Mouse (Mus musculus) right cerebral cortex, postnatal 10 days (tissue): ENCODE data around the gene Rhbdl2.
A peak's percentile ranks its signal among the peaks of the same experiment; 100 is the strongest.

Source experiments
- DNase-seq, 2 experiments: peaks; one replicate each; pipeline ENCODE4 v3.0.0; 2021; ENCODE audit warnings: low spot score in 2 of 2

The Rhbdl2 gene

GRCm38 (mm10) chr4:123814030-123814501, 26.4 kb downstream of the Rhbdl2 start:
- no peak for DNase-seq

DNA sequence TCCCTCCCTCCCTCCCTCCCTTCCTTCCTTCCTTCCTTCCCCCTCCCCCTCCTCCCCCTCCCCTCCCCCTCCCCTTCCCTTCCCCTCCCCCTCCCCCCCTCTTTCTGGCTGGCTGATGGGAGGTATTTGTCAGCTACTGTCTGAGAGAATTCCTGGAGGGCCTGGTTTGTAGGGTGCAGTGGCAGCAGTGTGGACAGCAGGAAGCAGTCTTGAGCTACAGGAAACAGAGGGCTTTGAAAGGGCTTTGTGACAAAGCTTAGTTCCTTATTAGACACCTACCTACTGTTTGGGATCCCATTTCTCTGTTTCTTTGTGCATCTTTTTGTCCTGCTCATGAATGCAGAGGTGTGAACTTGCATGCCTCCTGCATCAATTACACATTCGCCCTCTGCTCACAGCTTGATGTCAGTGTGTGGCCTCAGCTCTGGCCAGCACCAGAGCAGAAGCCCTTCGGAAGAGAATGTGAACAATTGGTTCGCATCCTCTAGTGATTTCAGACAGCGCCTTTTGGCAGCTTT, 31.5 kb downstream of the Rhbdl2 start:
- peak in 1 of 2 experiments; percentile 33 for DNase-seq

DNA sequence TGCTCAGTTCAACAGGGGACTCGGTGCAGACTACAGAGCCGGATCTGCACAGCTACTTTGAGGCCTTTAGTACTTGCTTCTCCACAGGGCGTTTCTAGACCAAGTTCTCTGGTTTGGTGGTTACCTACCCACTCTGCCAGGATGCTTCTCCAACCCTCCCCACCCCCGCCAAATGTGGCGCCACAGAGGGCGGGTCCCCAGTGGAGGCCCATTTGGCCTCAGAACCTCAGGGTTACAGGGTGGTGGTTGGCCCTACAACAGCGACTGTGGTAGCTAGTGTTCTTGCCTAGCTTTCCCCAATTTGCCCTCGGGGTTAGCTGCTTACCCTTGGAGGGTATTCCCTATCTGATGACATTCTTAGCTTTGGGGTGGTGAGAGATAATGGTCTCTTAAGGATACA, 54.5 kb downstream of the Rhbdl2 start:
- DNase-seq: no peak

GRCm38 (mm10) chr4:123856888-123857287, 69.2 kb downstream of the Rhbdl2 start:
- DNase-seq: no peak

DNA sequence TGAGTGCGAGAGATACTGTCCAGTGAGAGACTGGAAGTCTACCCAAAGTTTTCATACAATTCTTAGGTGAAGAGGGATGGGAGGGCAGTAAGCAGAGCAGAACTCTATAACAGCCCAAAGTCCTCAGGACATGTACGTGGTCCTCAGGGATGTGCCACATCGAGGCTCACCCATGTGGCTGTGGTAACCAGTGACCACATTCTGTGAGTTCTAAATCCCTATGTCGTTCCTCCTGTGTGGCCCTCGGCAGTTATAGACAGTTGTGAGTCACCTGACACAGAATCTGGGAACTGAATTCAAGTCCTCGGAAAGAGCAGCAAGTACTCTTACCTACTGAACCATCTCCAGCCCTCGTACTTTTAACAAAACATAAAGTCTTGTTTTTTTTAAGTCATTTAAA, 70.4 kb downstream of the Rhbdl2 start:
- DNase-seq: no peak

GRCm38 (mm10) chr4:123859379-123859778, 71.7 kb downstream of the Rhbdl2 start, which contains the start of gene 4933427I04Rik:
TSS of gene 4933427I04Rik (plus strand) at chr4:123859679.
- DNase-seq: no peak

DNA sequence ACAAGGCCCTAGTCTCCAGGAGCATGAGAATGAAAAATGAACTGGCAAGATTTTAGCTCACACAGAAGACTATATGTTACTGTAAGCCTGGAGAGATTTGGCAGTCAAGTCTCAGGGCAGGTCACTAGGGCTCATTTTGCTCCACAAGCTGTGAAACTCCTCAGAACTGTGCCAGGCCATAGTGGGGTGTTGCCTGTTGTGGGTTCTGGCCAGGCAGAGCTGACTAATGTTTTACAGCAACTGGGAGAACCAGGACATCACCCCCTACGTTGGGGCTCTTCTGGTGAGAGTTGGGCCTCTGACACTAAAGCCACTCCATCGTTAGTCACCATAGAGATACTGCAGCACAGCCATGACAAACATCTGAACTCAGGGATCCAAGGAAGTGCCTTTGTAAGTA, 72.1 kb downstream of the Rhbdl2 start:
- DNase-seq: no peak

GRCm38 (mm10) chr4:123860621-123861020, 72.9 kb downstream of the Rhbdl2 start:
- DNase-seq: no peak
